Mouse (Mus musculus): Measurements from ENCODE around the gene Gm3138.
"Not testable (repeated sequence)": the region's sequence is repeated elsewhere in the genome, so short reads cannot be mapped to it uniquely, and the experiment has no call there.

The Gm3138 gene

DNA sequence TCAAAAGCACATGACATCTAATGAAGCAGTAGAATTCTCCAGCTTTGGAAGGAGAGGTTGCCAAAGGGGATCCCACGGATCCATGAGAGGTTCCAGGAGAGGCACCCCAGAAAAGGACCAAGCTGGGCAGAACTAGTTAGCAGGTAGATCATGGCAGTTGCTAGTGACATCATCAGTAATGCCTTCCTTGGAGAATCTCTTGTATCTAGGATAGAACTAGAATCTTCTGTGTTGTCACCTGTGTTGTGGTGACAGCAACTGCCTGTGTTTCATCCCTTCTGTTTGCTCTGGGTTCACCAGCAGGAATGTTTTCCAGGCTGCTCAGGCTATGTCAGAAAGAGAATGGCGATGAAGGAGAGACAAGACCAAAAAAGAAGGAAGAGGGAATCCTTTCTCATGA, at the start of gene Gm3138:
Gene Gm3138 (plus strand): TSS at position 301 of the 400 bp plus-strand sequence.
- not testable (repeated sequence) for DNase-seq (ENCODE audit: inconsistent age in 2 of 2, low spot score in 1 of 2)

DNA sequence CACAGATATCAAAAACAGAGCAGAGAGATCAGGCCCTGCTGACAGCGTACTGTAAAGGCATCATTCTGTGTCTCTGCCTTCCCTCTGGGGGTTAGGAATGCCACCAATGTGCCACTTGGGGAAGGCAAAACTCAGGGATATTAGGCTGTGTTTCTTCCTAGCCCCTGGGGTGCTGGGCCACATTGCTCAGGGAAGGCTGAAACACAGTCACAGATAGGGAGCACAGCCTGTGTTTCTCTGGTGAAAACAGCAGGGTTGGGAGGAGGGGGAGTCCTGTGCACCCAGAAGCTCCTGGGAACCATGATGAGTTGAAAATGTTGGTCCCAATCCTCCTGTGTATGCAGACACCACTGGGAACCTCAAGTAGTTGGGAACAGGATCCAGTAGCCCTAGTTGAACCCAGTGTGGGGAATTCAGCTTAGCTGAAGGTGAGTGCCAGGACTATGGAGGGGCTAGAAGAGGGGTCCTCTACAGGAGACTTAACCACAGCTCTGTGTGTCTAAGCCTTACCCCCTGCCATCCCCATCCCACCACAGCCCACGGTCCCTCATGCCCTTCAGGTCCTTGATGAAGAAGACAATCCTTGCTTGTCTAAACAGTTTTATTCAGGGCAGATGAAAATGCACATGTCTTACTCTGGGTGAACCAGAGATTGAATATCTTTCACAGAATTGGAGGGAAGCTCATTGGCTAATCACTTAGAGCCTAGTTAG, 20.0 kb downstream of the Gm3138 start:
- peak in 1 of 2 experiments; percentile 36 for DNase-seq (ENCODE audit: inconsistent age in 2 of 2, low spot score in 1 of 2)

DNA sequence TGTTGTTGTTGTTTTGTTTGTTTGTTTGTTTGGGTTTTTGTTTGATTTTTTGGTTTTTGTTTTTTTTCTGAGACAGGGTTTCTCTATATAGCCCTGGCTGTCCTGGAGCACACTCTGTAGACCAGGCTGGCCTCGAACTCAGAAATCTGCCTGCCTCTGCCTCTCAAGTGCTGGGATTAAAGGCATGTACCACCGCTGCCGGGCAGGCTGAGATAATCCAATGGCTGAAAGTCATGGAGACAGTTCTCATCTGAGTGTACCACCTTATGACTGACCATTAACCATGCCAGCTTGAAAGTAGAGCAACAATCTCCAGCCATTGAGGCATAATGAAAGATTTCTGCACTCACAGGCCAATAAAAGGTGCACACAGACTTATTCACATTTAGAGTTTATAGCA, 30.4 kb downstream of the Gm3138 start:
- peak in 1 of 2 experiments; percentile 13 for DNase-seq (ENCODE audit: inconsistent age in 2 of 2, low spot score in 1 of 2)

Data from adrenal gland, adult (tissue).